Mouse (Mus musculus) ovary, postnatal 14 days (tissue): Measurements from ENCODE around the gene Bcas3.
A peak's percentile ranks its signal among the peaks of the same experiment; 100 is the strongest.

Experiments used
- DNase-seq: peaks from one replicate; pipeline ENCODE4 v3.0.0; 2022; ENCODE audit warnings: low spot score

Bcas3 gene

GRCm38 (mm10) chr11:85379091-85379490 is 26.1 kb downstream of the Bcas3 start:
- DNase-seq = no peak

GRCm38 (mm10) chr11:85380046-85380445 is 27.1 kb downstream of the Bcas3 start:
- no peak for DNase-seq

- peak; percentile 49 for DNase-seq
These were observed 29.1 kb downstream of the Bcas3 start for GRCm38 (mm10) chr11:85382055-85382454.

GRCm38 (mm10) chr11:85383975-85384821 is 31.2 kb downstream of the Bcas3 start:
- no peak for DNase-seq

GRCm38 (mm10) chr11:85392179-85392863 is 39.4 kb downstream of the Bcas3 start:
- peak; percentile 24 for DNase-seq

- DNase-seq = no peak
These were observed 39.9 kb downstream of the Bcas3 start for GRCm38 (mm10) chr11:85392864-85393220.

GRCm38 (mm10) chr11:85393990-85394389 is 41.0 kb downstream of the Bcas3 start:
- no peak for DNase-seq

- no peak for DNase-seq
These were observed 42.4 kb downstream of the Bcas3 start for GRCm38 (mm10) chr11:85395361-85395760.

GRCm38 (mm10) chr11:85406531-85406930 is 53.6 kb downstream of the Bcas3 start:
- no peak for DNase-seq

- DNase-seq = no peak
These were observed 54.7 kb downstream of the Bcas3 start for GRCm38 (mm10) chr11:85407700-85408099.

GRCm38 (mm10) chr11:85412319-85412718 is 59.4 kb downstream of the Bcas3 start:
- no peak for DNase-seq

- DNase-seq = no peak
These were observed 61.5 kb downstream of the Bcas3 start for GRCm38 (mm10) chr11:85414476-85414875.

GRCm38 (mm10) chr11:85427353-85427752 is 74.4 kb downstream of the Bcas3 start:
- DNase-seq = no peak

- DNase-seq = no peak
These were observed 75.3 kb downstream of the Bcas3 start for GRCm38 (mm10) chr11:85428227-85428626.

GRCm38 (mm10) chr11:85430743-85431448 is 77.9 kb downstream of the Bcas3 start:
- no peak for DNase-seq

GRCm38 (mm10) chr11:85447375-85447774 is 94.4 kb downstream of the Bcas3 start:
- no peak for DNase-seq

- no peak for DNase-seq
These were observed 100.8 kb downstream of the Bcas3 start for GRCm38 (mm10) chr11:85453598-85454304.

- no peak for DNase-seq
These were observed 101.3 kb downstream of the Bcas3 start for GRCm38 (mm10) chr11:85454305-85454682.

GRCm38 (mm10) chr11:85461536-85461935 is 108.6 kb downstream of the Bcas3 start:
- no peak for DNase-seq

- peak; percentile 55 for DNase-seq
These were observed 116.6 kb downstream of the Bcas3 start for GRCm38 (mm10) chr11:85469526-85469925.

GRCm38 (mm10) chr11:85470508-85470907 is 117.5 kb downstream of the Bcas3 start:
- DNase-seq = no peak

GRCm38 (mm10) chr11:85474326-85474725 is 121.4 kb downstream of the Bcas3 start:
- no peak for DNase-seq
